Mouse (Mus musculus) embryonic facial prominence, embryonic 12.5 days (tissue): ENCODE results near the gene Adamts20. TPM values are rescaled to one million over a fixed set of nuclear protein-coding genes. Genes with fewer than 3 reads are reported as not detected.

Experiments used
- ATAC-seq: fragments of 200-750 bp; cut with Nextera tagmentation; 2 replicates; pipeline ENCODE4 v1.8.0; 2017; ENCODE audit not compliant: insufficient number of reproducible peaks, insufficient read depth, low FRiP score, low TSS enrichment
- H3K27ac ChIP-seq: fragments of 300-500 bp; sonication (generic); 2 replicates; pipeline ENCODE4 v1.5.1; 2016; ENCODE audit warnings: mild to moderate bottlenecking
- H3K27me3 ChIP-seq: fragments of 300-500 bp; sonication (generic); 2 replicates; pipeline ENCODE4 v1.6.1; 2016; ENCODE audit warnings: mild to moderate bottlenecking, moderate library complexity
- H3K36me3 ChIP-seq: fragments of 300-500 bp; sonication (generic); 2 replicates; pipeline ENCODE4 v1.6.1; 2016; ENCODE audit warnings: mild to moderate bottlenecking
- H3K4me1 ChIP-seq: fragments of 300-500 bp; sonication (generic); 2 replicates; pipeline ENCODE4 v1.6.1; 2016
- H3K4me2 ChIP-seq: fragments of 300-500 bp; sonication (generic); replicated peaks from 2 replicates; pipeline ENCODE4 v1.6.1; 2016; ENCODE audit warnings: mild to moderate bottlenecking, moderate library complexity
- H3K4me3 ChIP-seq: fragments of 300-500 bp; sonication (generic); 2 replicates; pipeline ENCODE4 v1.5.1; 2016; ENCODE audit warnings: mild to moderate bottlenecking
- H3K9ac ChIP-seq: fragments of 300-500 bp; sonication (generic); 2 replicates; pipeline ENCODE4 v1.6.1; 2016; ENCODE audit warnings: mild to moderate bottlenecking, moderate library complexity
- H3K9me3 ChIP-seq: fragments of 300-500 bp; sonication (generic); 2 replicates; pipeline ENCODE4 v1.6.1; 2016; ENCODE audit warnings: mild to moderate bottlenecking, moderate library complexity
- whole genome bisulfite sequencing: fragments of 180-500 bp; shearing (Covaris S2); methylation state at CpG from one replicate; pipeline ENCODE4 v1.1.7; 2016; 5-methylcytosine and 5-hydroxymethylcytosine counted together
- polyA plus RNA-seq: library from polyadenylated mRNA; unstranded; fragments of >200 nt; fragmentation: Nextera tagmentation; extraction: Ambion mirVana; gene quantifications from 2 replicates; pipeline ENCODE4 v1.2.1, GENCODE M21; 2016

The Adamts20 gene
- polyA plus RNA-seq, 1 experiment from 2014 or later: 11.7 TPM

GRCm38 (mm10) chr15:94263866-94264496, 201.2 kb downstream of the Adamts20 start:
- WGBS: 71% methylated on average over 8 of the region's 8 CpGs

DNA sequence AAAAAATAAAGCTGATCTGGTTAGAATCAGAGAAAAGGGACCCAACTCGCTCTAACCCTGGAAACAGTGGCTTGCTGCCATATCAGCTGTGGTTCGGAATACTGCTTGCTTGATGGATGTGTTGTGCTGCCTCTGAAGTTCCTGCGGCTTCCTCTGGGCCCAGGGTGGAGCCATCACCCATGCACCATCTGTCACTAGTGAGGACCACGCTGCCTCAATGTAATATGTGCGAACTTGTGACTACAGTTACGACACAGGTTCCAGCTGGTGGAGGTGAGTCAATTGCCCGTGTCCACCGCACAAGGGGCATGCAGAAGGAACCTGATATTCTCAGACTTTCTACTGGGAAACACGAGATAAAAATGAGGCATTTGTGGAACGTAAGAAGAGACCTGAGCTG, 202.0 kb downstream of the Adamts20 start:
- Histone ChIP-seq H3K27ac (no peak overlapping the region), H3K4me2 (no peak overlapping the region), H3K4me1 (peaks cover 10% of the 10 kb centered on the region; the same call in 1 of the 2 replicates), H3K4me3 (no peak overlapping the region), H3K27me3 (no peaks in the 10 kb centered on the region), H3K9me3 (no peaks in the 10 kb centered on the region), H3K9ac (no peak overlapping the region), H3K36me3 (no peaks in the 10 kb centered on the region)
- ATAC-seq: no peak
- WGBS: 66% methylated on average over 10 of the region's 10 CpGs

More at GRCm38 (mm10) chr15:94263866-94264496, 201.2 kb downstream of the Adamts20 start:
- Histone ChIP-seq H3K36me3 (no peaks in the 10 kb centered on the region), H3K4me3 (no peak overlapping the region), H3K27ac (no peak overlapping the region), H3K9ac (no peak overlapping the region), H3K4me1 (peaks cover 10% of the 10 kb centered on the region; the same call in 1 of the 2 replicates), H3K4me2 (no peak overlapping the region), H3K27me3 (no peaks in the 10 kb centered on the region), H3K9me3 (no peaks in the 10 kb centered on the region)
- ATAC-seq: no peak

- H3K4me2 ChIP-seq: no peak overlapping the region
- H3K4me1 ChIP-seq: peaks cover 10% of the 10 kb centered on the region; the same call in 1 of the 2 replicates
- no peak overlapping the region for H3K9ac ChIP-seq
- WGBS: 96% methylated on average over 4 of the region's 4 CpGs
- no peaks in the 10 kb centered on the region for H3K36me3 ChIP-seq
- no peak overlapping the region for H3K27ac ChIP-seq
- H3K4me3 ChIP-seq: no peak overlapping the region
- no peaks in the 10 kb centered on the region for H3K9me3 ChIP-seq
- H3K27me3 ChIP-seq: no peaks in the 10 kb centered on the region
- no peak for ATAC-seq
Observed at GRCm38 (mm10) chr15:94259497-94259896, 205.7 kb downstream of the Adamts20 start.

- ATAC-seq: no peak
- Histone ChIP-seq H3K36me3 (no peaks in the 10 kb centered on the region), H3K27ac (no peak overlapping the region), H3K27me3 (no peaks in the 10 kb centered on the region), H3K9ac (no peak overlapping the region), H3K9me3 (no peaks in the 10 kb centered on the region), H3K4me1 (no peaks in the 10 kb centered on the region), H3K4me2 (no peak overlapping the region), H3K4me3 (no peak overlapping the region)
- 94% methylated on average over 5 of the region's 5 CpGs for WGBS
Observed at GRCm38 (mm10) chr15:94255538-94255937, 209.7 kb downstream of the Adamts20 start.

DNA sequence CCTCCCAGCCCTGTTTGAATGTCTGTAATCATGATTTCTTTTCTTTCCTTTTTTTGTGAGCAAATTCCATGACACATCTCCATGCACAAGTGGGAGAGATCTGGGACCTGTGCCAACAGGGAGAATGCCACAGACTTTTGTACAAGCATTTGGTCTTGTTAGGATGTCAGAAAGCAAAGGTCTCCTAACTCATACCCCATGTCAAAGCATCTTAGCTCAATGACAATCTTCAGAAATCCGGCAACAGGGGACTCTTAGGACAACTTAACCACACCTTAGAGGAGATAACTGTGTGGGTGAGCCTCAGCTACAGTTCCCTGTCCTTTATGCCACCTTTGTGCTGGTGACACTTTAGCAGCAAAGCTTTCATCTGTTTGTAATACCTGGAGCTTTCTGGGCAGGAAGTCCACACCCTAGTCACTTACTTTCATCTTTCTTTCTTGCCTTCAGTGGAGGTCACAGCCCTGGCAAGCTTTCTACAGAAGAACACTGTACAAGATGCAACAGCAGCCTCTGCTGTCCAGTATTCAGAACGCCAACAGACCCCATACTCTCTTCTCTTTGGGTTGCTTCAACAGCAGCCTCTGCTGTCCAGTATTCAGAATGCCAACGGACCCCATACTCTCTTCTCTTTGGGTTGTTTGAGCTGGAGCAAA, 210.2 kb downstream of the Adamts20 start:
- WGBS: 73% methylated on average over 3 of the region's 3 CpGs
- H3K4me3 ChIP-seq: no peak overlapping the region
- no peaks in the 10 kb centered on the region for H3K4me1 ChIP-seq
- ATAC-seq: no peak
- no peaks in the 10 kb centered on the region for H3K27me3 ChIP-seq
- H3K4me2 ChIP-seq: no peak overlapping the region
- no peak overlapping the region for H3K27ac ChIP-seq
- no peak overlapping the region for H3K9ac ChIP-seq
- H3K9me3 ChIP-seq: no peaks in the 10 kb centered on the region
- H3K36me3 ChIP-seq: no peaks in the 10 kb centered on the region

GRCm38 (mm10) chr15:94254091-94254860, 210.9 kb downstream of the Adamts20 start:
- no peak overlapping the region for H3K27ac ChIP-seq
- H3K9ac ChIP-seq: no peak overlapping the region
- WGBS: 82% methylated on average over 14 of the region's 14 CpGs
- H3K36me3 ChIP-seq: no peaks in the 10 kb centered on the region
- H3K4me3 ChIP-seq: no peak overlapping the region
- no peaks in the 10 kb centered on the region for H3K27me3 ChIP-seq
- H3K9me3 ChIP-seq: no peaks in the 10 kb centered on the region
- no peaks in the 10 kb centered on the region for H3K4me1 ChIP-seq
- ATAC-seq: no peak
- H3K4me2 ChIP-seq: no peak overlapping the region

GRCm38 (mm10) chr15:94252962-94253712, 212.1 kb downstream of the Adamts20 start:
- Histone ChIP-seq H3K9ac (no peak overlapping the region), H3K4me1 (0 out of 2 replicates have a peak, but pooled peaks cover 3% of the 10 kb centered on the region), H3K36me3 (no peaks in the 10 kb centered on the region), H3K4me2 (no peak overlapping the region), H3K27me3 (no peaks in the 10 kb centered on the region), H3K27ac (no peak overlapping the region), H3K9me3 (no peaks in the 10 kb centered on the region), H3K4me3 (no peak overlapping the region)
- no peak for ATAC-seq
- 61% methylated on average over 13 of the region's 13 CpGs for WGBS

DNA sequence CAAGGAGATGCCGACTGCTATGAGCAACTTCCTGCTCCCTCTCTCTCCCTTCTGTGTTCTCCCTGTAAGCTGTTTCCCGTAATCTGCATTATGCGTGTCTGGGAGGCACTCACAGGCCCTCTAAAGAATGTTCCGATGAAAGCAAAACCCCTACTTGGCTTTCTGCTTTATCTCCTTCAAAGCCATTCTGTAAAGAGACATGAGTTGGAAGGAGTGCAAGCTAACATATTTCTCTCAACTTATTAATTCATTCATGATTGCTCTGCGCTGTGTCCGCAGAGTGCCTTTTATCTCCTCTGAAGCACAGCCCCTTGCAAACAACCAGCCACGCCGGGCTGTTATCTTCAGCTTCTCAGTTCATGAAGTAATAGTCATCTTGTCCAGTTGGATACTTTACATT, 215.5 kb downstream of the Adamts20 start:
- Histone ChIP-seq H3K27ac (no peak overlapping the region), H3K9me3 (no peaks in the 10 kb centered on the region), H3K4me1 (0 out of 2 replicates have a peak, but pooled peaks cover 3% of the 10 kb centered on the region), H3K9ac (no peak overlapping the region), H3K27me3 (no peaks in the 10 kb centered on the region), H3K4me3 (no peak overlapping the region), H3K36me3 (no peaks in the 10 kb centered on the region), H3K4me2 (no peak overlapping the region)
- no peak for ATAC-seq
- WGBS: 72% methylated on average over 8 of the region's 8 CpGs

GRCm38 (mm10) chr15:94248386-94248785, 216.8 kb downstream of the Adamts20 start:
- Histone ChIP-seq H3K4me2 (no peak overlapping the region), H3K9me3 (no peaks in the 10 kb centered on the region), H3K27me3 (no peaks in the 10 kb centered on the region), H3K27ac (no peak overlapping the region), H3K4me1 (0 out of 2 replicates have a peak, but pooled peaks cover 3% of the 10 kb centered on the region), H3K4me3 (no peak overlapping the region), H3K36me3 (no peaks in the 10 kb centered on the region), H3K9ac (no peak overlapping the region)
- WGBS: 54% methylated on average over 6 of the region's 6 CpGs
- ATAC-seq: no peak

DNA sequence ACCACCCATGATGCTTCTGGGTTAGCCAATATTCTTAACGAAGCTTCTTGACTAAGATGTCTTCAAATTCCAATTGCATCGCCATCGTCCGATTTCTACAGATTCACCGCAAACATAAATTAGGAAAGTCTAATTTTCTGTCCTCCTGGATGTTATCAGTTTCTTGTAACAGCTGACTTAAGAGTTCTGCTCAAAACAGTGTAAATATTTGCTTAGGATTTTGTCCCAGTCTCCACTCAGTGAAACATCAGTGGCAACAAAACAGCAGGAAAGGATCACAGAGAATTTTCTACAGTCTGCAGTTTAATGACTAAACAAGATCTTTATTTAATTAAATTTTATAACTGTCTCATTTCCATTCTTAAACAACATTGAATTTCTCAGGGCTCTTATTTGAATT, 218.5 kb downstream of the Adamts20 start:
- H3K9ac ChIP-seq: no peak overlapping the region
- H3K4me2 ChIP-seq: no peak overlapping the region
- ATAC-seq: no peak
- no peak overlapping the region for H3K4me3 ChIP-seq
- H3K9me3 ChIP-seq: no peaks in the 10 kb centered on the region
- no peaks in the 10 kb centered on the region for H3K27me3 ChIP-seq
- 0 out of 2 replicates have a peak, but pooled peaks cover 3% of the 10 kb centered on the region for H3K4me1 ChIP-seq
- no peaks in the 10 kb centered on the region for H3K36me3 ChIP-seq
- 74% methylated on average over 5 of the region's 5 CpGs for WGBS
- no peak overlapping the region for H3K27ac ChIP-seq

DNA sequence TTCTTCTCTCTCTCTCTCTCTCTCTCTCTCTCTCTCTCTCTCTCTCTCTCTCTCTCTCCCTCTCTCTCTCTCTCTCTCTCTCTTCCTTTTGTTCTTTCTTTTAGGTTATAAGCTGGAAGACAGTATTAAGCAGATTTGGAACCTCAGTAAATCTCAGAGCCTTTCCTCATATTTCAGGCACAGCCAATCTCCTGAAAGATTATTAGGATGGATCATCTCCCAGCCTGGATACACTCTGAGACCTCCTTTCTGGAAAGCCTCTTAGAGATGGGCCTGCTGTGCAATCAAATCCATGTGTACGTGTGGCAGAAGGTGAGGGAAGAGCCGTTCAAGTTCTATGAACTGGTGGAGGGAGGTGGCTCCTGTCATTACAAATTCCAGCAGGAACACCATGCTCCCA, 220.9 kb downstream of the Adamts20 start:
- H3K4me3 ChIP-seq: no peak overlapping the region
- 0 out of 2 replicates have a peak, but pooled peaks cover 3% of the 10 kb centered on the region for H3K4me1 ChIP-seq
- H3K36me3 ChIP-seq: no peaks in the 10 kb centered on the region
- 69% methylated on average over 2 of the region's 2 CpGs for WGBS
- H3K27ac ChIP-seq: no peak overlapping the region
- H3K27me3 ChIP-seq: no peaks in the 10 kb centered on the region
- H3K9ac ChIP-seq: no peak overlapping the region
- no peak overlapping the region for H3K4me2 ChIP-seq
- ATAC-seq: no peak
- H3K9me3 ChIP-seq: no peaks in the 10 kb centered on the region
